Mouse (Mus musculus) G1E-ER4 (cell line): Measurements from ENCODE around the gene Kcnma1. TPM values are rescaled to one million over a fixed set of nuclear protein-coding genes. Genes with fewer than 3 reads are reported as not detected.

Source experiments
- GATA1 ChIP-seq: IDR thresholded peaks from one replicate; pipeline ENCODE4 v1.8.0; 2012; ENCODE audit warnings: low read length, inconsistent platforms
- polyA plus RNA-seq: library from polyadenylated mRNA; stranded (reverse); fragments of >175 nt; gene quantifications from 2 replicates; pipeline ENCODE4 v1.2.3, GENCODE M21; 2012

The Kcnma1 gene
- polyA plus RNA-seq, 1 experiment, result not detected

GRCm38 (mm10) chr14:23643162-23643561 lies 371.1 kb downstream of the Kcnma1 start:
- no peak for TF ChIP-seq GATA1

DNA sequence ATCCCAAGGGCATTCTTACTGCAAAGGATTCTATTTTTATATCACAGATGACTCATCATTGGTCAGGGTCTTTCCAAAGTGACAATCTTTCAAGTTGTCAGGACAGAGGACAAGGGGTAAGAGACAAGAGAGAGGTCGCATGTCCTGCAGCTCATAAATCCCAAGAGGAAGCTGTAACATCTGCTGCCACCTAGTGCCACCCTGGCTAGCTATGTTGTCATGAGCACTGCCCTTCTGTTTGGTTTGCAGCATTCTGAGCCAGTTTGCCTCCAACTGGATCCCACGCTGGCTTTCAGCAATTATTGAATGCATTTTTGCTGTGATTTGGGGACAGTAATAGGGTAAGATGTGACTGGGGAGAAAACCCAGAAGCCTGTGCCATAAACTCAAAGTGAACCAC lies 373.6 kb downstream of the Kcnma1 start:
- no peak for TF ChIP-seq GATA1

- no peak for TF ChIP-seq GATA1
Measured at GRCm38 (mm10) chr14:23638078-23638695, 376.1 kb downstream of the Kcnma1 start.

DNA sequence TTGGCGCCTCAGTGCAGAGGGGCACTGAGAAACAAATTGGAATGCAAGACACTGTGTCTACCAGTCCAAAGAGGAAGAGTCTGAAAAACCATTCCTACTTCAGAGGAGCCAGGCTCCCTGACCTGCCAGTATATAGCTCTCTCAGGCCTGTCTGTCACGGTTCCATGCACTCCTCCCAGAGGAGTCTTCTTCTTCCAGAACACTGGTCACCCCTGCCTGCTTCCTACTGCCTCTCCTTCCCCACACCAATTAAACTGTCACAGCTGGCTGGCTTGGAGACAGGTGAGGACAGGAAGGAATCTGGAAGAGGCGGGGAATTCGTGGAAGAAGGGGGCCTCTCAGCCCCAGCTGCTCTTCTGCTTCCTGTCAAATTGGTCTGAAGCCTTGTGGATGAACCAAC lies 378.4 kb downstream of the Kcnma1 start:
- no peak for TF ChIP-seq GATA1

DNA sequence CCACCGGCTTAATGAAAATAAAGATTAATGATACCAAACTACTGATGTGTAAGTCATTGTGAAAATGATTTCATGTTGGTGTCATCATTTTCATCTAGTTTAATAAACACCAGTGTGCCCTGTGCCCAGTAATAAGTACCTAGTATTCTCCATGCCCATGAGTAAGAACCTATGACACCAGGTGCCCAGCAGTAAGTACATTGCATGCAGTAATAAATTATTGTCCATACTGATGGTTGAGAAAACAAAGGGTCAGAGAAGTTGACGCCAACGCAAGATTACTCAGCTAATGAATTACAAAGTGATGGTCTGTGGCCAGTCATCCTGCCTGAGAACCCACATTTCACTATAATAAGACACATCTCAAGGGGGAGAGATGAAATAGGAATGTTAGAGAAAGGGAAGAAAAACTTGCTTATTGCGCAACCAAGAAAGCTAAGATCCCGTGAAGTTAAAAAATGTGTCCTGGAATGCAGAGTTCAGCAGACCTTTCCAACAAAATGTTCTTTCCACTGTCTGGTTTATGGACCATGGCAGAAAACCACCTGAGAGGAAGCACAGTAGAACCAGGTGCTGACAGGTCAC lies 381.2 kb downstream of the Kcnma1 start:
- no peak for TF ChIP-seq GATA1

- TF ChIP-seq GATA1, result no peak
Measured at GRCm38 (mm10) chr14:23626925-23627324, 387.4 kb downstream of the Kcnma1 start.

- TF ChIP-seq GATA1, result no peak
Measured at GRCm38 (mm10) chr14:23626114-23626513, 388.2 kb downstream of the Kcnma1 start.

GRCm38 (mm10) chr14:23625436-23625835 lies 388.9 kb downstream of the Kcnma1 start:
- TF ChIP-seq GATA1, result no peak

DNA sequence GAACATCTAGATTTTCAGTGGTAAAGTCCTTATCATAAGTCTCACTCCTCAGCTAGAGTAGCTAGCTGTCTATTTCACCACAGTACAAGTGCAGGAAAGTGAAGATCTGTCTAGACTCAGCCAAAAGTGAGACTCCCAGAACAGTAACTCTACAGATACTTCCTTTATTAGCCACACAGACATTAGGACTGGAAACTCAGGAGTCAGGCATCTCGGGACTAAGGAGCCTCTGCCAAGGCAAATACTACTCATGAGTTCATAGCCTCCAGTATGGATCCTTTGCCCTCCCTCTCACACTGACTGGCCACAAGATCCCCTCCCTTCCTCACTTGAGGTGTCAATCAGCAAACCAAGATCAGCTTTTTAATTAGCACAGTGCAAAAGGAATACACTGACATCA lies 389.8 kb downstream of the Kcnma1 start:
- no peak for TF ChIP-seq GATA1

DNA sequence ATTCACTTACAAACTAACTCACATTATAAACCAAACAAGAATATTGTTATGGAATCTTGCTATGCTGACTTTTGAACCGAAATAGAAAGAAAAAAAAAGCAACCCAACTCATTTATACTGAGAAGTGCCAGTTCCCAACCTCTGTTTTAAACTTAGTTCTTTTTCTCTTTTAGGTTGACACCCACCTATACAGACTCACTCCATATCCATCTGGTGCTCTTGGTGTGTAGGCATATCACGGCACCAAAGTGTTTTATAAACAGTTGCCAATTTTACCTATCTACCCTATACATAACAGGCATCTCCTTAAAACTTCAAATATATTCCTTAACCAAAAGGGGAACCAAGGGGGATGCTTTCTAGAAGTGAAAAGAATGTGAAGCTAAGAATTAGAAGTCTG lies 393.6 kb downstream of the Kcnma1 start:
- no peak for TF ChIP-seq GATA1

DNA sequence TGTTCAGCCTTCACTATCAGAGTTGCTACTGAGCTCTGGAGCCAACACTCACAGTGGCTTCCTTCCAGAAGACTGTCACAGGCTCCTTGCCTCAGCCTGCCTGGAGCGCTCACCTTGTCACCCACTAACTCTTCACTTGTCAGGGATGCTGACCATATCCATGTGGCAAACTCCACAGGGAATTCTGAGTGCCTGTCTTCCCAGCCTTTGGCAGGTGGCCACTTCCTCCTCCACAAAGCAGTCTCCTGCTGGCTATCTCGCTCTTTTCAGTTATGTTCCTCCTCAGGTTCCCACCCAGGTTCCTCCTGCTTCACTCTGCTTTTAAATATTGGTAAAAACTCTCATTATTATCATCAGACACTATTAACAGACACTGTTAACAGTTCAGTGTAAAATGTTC lies 395.3 kb downstream of the Kcnma1 start:
- no peak for TF ChIP-seq GATA1

DNA sequence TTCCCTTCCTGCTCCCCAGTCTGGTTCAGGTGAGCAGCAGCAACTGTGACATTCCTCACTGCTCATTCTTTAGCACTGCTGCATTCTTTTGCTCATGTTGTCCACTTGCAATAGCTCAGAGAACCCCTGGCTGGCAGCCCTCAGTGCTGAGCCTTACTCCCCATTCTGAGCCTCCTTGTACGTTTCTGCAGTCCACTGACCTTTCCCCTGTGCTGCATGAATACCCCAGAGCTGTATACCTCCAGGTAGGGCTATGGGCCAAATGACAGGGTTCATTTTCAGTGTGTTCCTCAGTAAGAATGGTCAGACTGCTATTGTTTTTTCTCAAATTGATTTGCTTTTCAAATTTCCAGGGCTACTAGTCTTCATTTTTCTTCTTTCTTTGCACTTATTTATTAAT lies 396.2 kb downstream of the Kcnma1 start:
- no peak for TF ChIP-seq GATA1

DNA sequence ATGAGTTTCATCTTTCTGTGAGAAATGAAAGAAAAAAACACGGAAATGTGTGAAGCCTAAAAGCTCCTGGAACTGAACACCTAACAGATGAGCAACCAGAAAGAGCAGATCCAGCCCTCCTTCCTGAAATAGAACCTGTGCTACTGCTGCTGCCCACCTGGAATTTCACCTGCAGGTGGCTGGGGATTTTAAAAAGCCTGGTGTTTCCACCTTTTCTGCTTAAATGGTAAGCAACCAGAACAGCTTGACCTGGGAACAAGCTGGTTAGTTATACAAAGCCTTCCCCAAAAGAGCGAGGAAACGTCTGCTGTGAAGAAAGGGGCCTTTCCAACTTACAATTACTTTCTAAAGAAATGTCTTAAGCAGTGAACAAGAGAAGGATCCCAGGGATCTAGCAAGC lies 404.2 kb downstream of the Kcnma1 start:
- TF ChIP-seq GATA1, result no peak

GRCm38 (mm10) chr14:23605740-23606139 lies 408.6 kb downstream of the Kcnma1 start:
- TF ChIP-seq GATA1, result no peak

DNA sequence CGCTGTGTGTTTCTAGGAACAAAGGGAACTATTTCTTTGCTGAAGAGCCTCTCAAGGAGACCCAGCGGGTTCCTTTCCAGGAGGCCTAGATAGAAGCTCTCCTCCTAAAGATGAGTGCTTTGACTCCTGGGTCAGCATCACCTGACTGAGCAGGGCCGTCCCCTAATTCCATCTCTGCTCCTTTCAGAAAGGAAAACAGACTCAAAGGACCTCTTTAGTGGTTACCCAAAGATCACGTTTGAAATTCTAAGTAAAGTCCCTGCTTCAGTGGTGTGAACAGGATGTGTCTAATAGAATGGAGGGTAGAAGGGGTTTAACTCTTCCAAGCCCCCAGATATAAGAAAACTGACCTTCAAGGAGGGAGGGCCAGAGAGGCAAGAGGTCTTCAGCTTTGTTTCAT lies 411.4 kb downstream of the Kcnma1 start:
- TF ChIP-seq GATA1, result no peak

GRCm38 (mm10) chr14:23602054-23602453 lies 412.2 kb downstream of the Kcnma1 start:
- no peak for TF ChIP-seq GATA1

GRCm38 (mm10) chr14:23594629-23595028 lies 419.7 kb downstream of the Kcnma1 start:
- no peak for TF ChIP-seq GATA1
